In the genomic region with DNA sequence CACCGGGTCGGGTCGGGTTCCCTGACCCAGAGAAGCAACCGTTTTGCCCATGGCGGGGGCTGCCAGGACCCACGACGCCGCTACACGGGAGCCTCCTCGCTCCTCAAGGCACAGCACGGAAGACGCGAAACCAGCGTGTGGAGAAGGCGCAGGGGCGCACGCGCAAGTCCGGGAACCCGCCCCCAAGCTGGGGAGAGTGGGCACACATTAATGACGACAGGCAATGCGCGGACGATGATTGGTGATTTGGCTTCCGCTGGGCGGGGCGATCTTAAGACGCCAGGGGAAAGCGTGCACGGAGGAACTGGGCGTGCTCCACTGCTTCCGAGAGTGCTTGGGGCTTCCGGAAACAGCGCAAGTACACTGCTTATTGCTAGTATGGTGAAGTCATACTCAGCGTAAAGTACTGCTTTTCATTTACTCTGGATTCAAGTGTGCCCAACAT, we compare ENCODE assay signal across 8 mouse cellular contexts. TPM values are rescaled to one million over a fixed set of nuclear protein-coding genes. Genes with fewer than 3 reads are reported as not detected.
DNase-seq lines count a peak whose midpoint lies in the region; ATAC-seq lines count a peak whose summit lies in the region.

Gene Ddx10 (minus strand): TSS at position 101 of the 445 bp plus-strand sequence.

- no peak within 1 kb of the TSS for H3K27ac ChIP-seq in hindbrain, embryonic 12.5 days

- peaks cover 11% of the 10 kb centered on the region for H3K4me1 ChIP-seq in hindbrain, embryonic 12.5 days

- DNase-seq in NIH3T3 (ENCODE audit: low read depth) = peak; percentile 98
- DNase-seq in cerebellum, postnatal 10 days = peak; percentile 98
- peak; percentile 96 to 98 for DNase-seq in frontal cortex, postnatal 10 days (ENCODE audit: low spot score in 2 of 2)
- peak; percentile 98 for DNase-seq in layer of hippocampus, postnatal 14 days (ENCODE audit: low spot score in 2 of 2)
- DNase-seq in lung, postnatal 14 days = peak; percentile 97
- DNase-seq in retina, adult 2 months (ENCODE audit: low read depth, low spot score) = peak; percentile 96
- peak; percentile 98 for DNase-seq in thymus, postnatal 36 days

- peak within 1 kb of the TSS; percentile 88 for H3K4me3 ChIP-seq in hindbrain, embryonic 12.5 days

- under 1% methylated on average over 35 of the region's 35 CpGs for WGBS in hindbrain, embryonic 12.5 days

- H3K9me3 ChIP-seq in hindbrain, embryonic 12.5 days (replicated peaks) = no peaks in the 10 kb centered on the region

- H3K36me3 ChIP-seq in hindbrain, embryonic 12.5 days = no peaks in the 10 kb centered on the region

- peak within 1 kb of the TSS; percentile 97 for H3K4me2 ChIP-seq in hindbrain, embryonic 12.5 days (replicated peaks)

- H3K27me3 ChIP-seq in hindbrain, embryonic 12.5 days = no peaks in the 10 kb centered on the region

- ATAC-seq in hindbrain, embryonic 12.5 days (ENCODE audit: low FRiP score) = peak; percentile 100

- H3K9ac ChIP-seq in hindbrain, embryonic 12.5 days = peak within 1 kb of the TSS; percentile 83

RNA-seq across cellular contexts. Expression of gene Ddx10, which starts in this region (rescaled TPM):
- 28.1 and 28.5 TPM in 2 replicates for polyA plus RNA-seq in hindbrain, embryonic 12.5 days (2016; fragmentation: Nextera tagmentation; extraction: Ambion mirVana)
- 10 to 100 TPM; 19.8 to 22.5 TPM for total RNA-seq in layer of hippocampus, postnatal 14 days (2021)
